Mouse (Mus musculus) layer of hippocampus, adult 11-12 months (tissue): Measurements from ENCODE around the gene Cyp2a22.
"Not testable (repeated sequence)": the region's sequence is repeated elsewhere in the genome, so short reads cannot be mapped to it uniquely, and the experiment has no call there.

Source experiments
- DNase-seq: peaks from one replicate; pipeline ENCODE4 v3.0.0; 2022; ENCODE audit warnings: low spot score

Gene Cyp2a22

DNA sequence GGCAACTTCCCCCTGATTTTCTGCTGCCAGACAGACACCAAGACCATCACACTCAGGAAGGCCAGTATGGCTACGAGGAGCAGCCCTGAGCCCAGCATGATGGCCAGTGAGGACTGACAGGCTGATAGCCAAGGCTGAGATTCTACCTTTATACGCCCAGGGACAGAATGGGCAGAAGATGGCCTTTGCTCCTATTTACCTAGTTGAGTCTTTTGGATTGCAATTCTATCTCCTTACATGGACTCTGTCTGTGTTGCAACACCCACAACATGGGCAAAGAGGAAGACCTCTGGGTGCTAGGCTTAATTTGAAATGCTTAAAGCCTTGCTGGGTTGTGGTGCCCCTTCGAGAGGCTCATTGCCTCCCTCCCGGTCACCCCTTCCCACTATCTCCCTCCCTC, at the start of gene Cyp2a22:
Gene Cyp2a22 (minus strand): TSS at position 123 of the 400 bp plus-strand sequence.
- DNase-seq = no peak

DNA sequence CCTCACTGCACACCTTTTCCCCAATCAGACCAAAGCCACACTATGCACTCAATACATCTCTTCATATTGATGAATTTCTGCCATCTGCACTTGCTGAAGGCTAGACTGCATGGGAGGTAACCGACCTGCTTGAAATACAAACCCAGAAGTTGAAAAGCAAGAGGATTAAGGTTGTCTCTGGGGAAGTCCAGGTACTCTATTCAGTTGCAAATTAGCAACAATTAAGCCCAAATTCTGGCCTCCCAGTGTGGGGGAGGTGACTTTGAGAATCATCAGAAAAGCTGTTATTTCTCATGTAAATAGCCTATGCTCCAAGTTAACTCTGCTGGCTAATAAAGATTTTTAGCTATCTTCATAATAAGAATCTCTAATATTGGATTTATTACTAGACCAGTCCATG, 44.0 kb upstream of the Cyp2a22 start:
- not testable (repeated sequence) for DNase-seq

DNA sequence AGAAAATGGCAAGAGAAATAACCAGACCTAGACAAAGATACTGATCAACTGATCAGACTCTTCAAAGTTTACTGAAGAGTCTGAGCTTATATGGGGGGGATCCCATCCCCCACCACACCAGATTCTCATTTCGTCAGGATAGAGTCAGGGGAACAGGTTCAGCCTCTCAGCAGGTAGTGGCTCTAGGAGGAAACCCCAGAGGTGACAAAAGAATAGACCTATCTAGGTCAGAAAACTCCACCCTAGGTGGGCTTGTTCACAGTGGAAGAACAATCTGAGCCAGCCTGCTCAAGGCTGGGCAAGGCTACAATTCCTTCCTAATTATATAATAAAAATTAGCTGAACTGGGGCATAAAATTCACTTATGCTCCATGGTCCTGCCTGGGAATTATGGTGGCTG, 43.4 kb upstream of the Cyp2a22 start:
- DNase-seq = no peak

DNA sequence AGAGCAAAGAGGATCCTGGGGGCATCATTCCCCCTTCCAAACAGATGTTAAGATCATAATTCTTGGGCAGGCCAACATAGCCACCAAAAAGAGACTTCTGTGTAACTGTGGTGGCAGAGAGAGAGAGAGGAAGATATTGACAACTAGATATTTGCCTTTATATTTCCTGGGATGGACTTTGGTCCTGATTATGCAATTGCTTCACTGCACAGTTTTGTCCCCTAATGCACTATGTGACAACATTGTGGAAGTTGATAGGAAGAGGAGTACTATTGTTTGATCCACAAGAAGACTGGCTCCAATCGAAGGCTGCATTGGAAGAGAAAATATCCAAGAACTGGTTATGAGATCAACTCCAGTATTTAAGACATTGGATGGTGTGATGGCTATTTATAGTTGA, 42.8 kb upstream of the Cyp2a22 start:
- DNase-seq = not testable (repeated sequence)

DNA sequence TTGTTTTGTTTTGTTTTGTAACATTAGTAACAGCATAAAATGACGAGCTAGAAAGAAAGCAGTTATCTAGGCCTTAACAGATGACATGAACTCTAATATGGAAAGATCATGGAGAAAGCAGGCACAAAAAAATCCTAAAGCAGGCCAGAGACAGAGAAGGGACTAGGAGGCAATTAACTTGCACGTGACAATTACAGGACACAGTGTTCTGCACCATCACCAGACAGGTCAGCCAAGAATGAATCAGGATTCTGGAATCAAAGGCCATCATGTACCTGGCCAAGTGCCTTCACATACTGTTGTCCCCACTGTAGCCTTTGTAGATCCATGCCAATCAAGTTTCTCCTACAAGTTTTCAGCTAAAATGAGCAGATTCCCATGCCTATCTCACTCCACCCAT, 42.3 kb upstream of the Cyp2a22 start:
- DNase-seq = not testable (repeated sequence)

DNA sequence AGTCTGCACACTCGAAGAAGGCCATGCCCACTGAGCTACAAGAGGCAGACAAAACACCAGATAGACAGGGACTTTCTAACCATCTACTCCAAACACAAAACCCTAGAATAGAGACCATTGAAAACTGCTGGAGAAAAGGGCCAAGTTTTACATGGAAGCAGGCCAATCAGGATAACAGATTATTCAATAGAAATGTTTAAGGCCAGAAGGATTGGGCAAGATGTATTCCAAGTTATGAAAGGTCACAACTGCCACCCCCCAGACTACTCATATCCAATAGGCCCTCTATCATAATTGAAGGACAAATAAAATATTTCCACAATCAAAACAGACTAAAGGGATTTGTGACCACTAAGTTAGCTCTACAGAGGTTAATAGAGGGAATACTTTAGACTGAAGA, 23.2 kb upstream of the Cyp2a22 start:
- DNase-seq = not testable (repeated sequence)

DNA sequence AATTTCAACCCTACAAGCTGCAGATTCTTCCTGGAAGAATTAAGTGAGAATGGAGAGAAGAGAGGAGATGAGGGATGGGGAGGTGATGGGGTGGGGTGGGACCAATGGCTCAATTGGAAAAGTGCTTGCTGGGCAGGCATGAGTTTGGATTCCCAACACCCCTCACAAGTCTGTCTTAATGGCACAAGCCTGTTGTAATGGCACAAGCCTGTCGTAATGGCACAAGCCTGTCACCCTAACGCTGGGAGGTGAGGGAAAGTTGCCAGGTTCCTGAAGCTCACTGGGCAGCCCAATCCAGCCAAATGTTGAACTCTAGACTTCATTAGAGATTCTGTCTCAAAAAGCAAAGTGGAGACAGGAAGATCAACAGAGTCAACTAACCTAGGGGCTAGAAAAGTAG, 14.1 kb upstream of the Cyp2a22 start:
- not testable (repeated sequence) for DNase-seq

DNA sequence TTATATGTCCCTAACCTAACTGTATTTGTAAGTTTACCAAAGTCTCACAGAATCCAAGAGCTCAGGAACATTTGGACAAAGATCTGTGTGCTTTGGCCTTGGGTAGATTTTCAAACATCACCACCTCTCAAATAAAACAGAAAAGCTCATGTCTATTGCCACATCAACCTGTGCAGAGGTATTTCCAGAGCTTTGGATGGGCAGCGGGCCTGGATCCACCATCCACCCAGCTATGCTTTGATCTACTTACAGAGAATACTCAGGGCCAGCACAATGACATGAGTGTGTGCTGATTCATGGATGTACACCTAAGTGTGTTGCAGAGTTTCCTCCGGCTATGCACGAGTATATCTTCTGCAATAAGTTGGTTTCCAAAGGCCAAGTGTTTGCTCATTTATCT, 13.5 kb upstream of the Cyp2a22 start:
- DNase-seq = not testable (repeated sequence)

DNA sequence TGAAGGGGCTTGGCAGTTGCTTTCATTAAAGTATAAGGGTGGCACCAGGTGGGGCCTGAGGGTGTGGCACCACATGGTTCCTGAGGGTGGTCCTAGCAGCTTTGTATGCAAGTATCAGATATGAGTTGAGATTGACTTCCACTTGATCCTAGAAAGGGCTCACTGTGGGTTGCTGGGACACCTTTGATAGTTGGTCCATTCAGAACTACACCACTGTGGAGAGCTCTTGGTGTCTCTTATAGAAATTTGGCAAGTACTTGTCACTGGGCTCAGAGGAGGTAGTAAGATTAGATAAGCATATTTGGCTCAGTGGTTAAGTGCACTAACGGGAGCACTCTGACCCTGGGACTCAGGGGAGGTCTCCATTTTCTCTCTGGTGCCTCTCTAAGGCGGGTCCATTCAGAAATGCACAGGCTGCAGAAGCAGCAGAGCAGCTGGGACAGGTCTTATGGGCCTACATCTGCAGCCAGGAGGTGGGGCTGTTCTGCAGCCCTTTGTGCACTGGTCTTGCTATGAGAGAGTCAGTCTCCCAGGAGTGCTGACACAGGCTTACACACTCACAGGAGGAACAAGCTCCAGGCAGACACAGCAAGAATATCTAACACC, 2.2 kb upstream of the Cyp2a22 start:
- not testable (repeated sequence) for DNase-seq

DNA sequence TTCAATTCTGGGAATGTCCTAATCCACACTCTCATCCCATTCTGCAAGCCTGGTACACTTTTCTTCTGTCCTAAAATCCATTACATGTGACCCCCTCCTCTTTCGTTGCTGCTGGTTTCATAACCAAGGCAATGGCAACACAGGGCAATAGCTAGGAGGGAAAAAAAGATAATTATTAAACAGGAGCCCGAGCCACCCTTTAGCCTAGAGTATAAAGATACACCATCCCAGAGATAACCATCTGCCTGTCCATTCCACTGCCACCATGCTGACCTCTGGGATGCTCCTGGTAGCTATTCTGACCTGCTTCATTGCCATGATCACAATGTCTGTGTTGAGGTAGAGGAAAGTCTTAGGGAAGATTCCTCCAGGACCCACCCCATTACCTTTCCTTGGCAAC, 22.1 kb downstream of the Cyp2a22 start:
- DNase-seq = not testable (repeated sequence)
